Mouse (Mus musculus) frontal cortex, postnatal 36 days (tissue): ENCODE measurements around the gene Nhlrc4.

Source experiments
- DNase-seq, 2 experiments: peaks; one replicate each; pipeline ENCODE4 v3.0.0; 2022; ENCODE audit warnings: low spot score in 2 of 2

Gene Nhlrc4

DNA sequence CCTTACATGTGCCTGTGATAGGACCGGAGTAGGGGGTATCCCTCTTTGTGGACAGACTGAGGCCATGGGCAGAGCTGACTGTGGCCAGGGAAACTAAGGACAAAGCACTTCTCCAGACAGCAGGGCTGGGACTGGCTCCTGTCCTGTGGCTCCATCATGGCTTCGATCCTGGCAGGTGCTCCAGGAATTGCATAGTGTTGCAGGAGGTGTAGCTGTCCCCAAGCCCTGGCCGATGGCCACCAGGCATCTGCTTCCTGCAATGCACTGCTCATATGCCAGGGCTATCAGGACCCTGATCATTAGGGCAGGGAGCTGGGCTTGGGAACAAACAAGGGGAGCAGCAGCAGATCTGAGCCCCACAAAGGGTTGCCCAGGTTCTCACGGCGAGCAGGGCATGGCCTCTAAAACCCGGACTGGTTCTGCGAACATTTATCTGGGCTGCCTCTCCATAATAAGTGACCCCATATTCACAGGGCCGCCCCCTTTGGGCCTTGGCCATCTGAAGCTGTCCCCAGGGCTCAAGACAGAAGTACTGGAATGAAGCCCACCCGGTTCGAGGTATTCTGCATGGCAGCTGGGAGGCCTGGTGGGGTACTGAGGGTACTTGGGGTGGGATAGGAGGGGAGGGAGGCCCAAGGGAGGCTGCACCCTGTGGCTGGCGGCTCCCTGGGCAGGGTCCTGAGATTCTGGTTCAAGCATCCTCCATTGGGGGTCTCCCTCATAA, 14.2 kb upstream of the Nhlrc4 start:
- no peak for DNase-seq

GRCm38 (mm10) chr17:25957586-25958051, 12.9 kb upstream of the Nhlrc4 start:
- no peak for DNase-seq

- no peak for DNase-seq
Measured at GRCm38 (mm10) chr17:25956631-25957030, 11.9 kb upstream of the Nhlrc4 start.

- no peak for DNase-seq
Measured at GRCm38 (mm10) chr17:25956201-25956600, 11.4 kb upstream of the Nhlrc4 start.

DNA sequence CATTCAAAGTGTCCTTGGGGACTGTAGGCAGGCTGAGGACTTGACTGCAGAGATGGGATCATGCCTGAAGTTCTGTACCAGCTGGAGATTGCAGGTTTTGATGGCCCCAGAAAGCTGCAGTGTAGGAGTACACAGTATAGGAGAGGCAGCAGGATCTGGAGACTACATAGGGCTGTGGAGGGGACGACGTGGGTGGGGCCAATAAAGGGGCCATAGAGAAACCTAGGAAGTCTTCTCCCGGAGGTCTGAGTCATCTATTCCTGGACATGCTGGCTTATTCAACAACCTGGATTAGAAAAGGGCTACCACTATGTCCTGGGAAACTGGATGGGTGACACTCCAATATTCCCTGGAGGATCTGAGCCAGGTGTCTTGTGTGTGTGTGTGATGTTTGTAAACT, 11.0 kb upstream of the Nhlrc4 start:
- DNase-seq: no peak

- DNase-seq: no peak
Measured at GRCm38 (mm10) chr17:25954671-25955070, 9.9 kb upstream of the Nhlrc4 start.

- DNase-seq: no peak
Measured at GRCm38 (mm10) chr17:25953161-25953560, 8.4 kb upstream of the Nhlrc4 start.

- DNase-seq: no peak
Measured at GRCm38 (mm10) chr17:25951803-25952623, 7.3 kb upstream of the Nhlrc4 start, which contains the start of gene A930017K11Rik. A930017K11Rik (minus strand) TSS chr17:25952565.

GRCm38 (mm10) chr17:25951225-25951802, 6.6 kb upstream of the Nhlrc4 start:
- DNase-seq: no peak

- DNase-seq: no peak
Measured at GRCm38 (mm10) chr17:25950706-25951105, 5.9 kb upstream of the Nhlrc4 start.

DNA sequence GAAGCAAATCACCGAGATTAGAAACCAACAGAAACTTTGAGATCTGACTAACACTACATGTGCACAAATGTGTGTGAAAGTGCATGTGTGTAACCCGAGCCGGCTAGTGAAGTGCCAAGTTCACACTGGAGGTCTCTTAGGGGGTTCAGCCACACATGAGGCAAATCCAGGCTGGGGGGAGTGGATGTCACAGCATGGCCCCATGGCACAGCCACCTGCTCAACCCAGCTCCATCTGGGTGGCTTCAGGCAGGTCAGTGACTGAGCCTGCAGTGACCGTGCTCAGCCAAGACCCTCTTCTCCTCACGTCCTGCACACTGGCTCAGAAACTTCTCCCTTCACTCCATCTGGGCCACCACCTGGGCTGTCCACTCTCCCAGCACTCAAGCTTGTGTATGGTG, 5.2 kb upstream of the Nhlrc4 start:
- no peak for DNase-seq

GRCm38 (mm10) chr17:25948051-25948450, 3.3 kb upstream of the Nhlrc4 start:
- DNase-seq: no peak

DNA sequence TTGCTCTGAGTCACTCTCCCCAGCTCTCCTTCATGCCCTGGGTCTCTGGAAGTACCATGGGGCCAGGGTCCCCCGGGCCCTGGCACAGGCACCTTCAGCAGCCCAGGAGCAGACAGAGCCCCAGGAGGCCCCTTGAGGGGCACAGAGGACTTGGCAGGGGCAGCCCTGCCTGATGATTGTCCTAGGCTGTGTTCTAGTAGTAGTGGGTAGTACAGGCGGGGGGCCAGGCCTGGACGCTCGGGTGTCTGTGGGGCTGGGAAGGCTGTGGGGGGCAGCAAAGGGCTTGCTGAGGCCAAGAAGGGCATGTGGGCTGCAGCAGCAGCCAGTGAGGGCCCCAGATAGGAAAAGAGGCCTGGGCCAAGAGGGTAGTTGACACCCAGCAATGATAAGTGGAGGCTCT, 2.8 kb upstream of the Nhlrc4 start:
- no peak for DNase-seq

DNA sequence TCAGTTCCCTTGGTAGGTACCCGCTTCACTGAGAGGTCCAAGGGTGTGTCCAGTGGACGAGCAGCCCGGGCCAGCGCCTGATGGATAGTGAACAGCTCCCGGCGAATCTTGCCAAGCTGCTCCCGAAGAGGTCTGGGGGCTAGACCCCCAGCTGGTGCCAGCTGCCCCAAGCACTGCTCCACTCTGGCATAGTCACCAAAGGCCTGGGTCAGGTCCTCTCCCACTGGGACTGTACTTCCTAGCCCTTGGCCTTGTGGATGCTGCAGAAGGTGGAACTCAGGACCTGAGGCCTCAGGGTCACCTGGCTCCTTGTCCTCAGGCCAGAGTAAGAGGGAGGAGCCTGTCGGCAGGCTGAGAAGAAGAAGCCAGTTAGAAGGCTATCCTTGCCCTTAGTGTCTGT, 2.1 kb upstream of the Nhlrc4 start:
- no peak for DNase-seq

- no peak for DNase-seq
Measured at GRCm38 (mm10) chr17:25946349-25946748, 1.6 kb upstream of the Nhlrc4 start.

- DNase-seq: no peak
Measured at GRCm38 (mm10) chr17:25945517-25946155, 875 bp upstream of the Nhlrc4 start.

DNA sequence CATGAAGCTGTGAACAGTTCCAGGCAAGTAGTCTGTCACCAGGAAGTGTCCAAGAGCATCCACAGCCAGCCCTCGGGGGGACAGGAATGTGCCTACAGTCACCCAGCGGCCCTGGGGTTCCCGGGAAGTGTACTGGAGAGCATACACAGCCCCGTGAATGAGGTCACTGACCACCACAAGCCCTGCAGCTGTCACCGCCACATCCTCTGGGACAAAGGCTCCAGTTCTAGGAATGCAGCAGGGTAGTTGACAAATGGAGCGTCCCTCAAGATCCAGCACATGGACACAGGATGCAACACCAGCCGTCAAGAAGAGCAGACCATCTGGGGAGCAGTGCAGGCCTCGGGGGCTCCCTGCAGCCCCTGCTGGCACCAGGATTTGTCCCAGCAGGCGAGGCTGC, 992 bp downstream of the Nhlrc4 start:
- DNase-seq: no peak

GRCm38 (mm10) chr17:25943221-25943620, 1.5 kb downstream of the Nhlrc4 start:
- DNase-seq: no peak

DNA sequence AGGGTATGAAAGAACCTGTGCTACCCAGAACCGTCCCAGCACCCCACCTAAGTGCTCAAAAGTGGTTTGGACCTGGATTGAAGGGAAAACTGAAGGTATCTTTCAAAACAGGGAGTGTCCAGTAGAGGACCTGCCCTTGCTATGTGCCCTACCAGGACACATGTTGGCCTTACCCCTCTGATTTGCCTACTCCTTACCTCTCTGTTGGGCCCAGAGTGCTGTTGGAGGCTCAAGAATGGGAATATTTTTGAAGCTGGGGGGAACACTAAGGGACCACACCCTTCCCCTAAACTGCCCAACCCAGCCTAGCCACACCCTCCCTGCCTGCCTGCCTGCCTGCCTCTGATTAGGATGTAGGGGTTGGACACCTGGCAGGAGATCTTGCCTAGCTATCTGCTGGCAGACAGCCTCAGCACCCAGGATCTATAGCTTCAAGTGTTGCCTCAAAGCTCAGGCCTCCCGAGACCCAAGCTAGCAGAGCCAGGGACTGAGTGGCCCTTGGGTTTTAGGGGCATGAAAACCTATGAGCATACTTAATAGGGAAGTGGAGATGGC, 2.1 kb downstream of the Nhlrc4 start:
- DNase-seq: no peak

DNA sequence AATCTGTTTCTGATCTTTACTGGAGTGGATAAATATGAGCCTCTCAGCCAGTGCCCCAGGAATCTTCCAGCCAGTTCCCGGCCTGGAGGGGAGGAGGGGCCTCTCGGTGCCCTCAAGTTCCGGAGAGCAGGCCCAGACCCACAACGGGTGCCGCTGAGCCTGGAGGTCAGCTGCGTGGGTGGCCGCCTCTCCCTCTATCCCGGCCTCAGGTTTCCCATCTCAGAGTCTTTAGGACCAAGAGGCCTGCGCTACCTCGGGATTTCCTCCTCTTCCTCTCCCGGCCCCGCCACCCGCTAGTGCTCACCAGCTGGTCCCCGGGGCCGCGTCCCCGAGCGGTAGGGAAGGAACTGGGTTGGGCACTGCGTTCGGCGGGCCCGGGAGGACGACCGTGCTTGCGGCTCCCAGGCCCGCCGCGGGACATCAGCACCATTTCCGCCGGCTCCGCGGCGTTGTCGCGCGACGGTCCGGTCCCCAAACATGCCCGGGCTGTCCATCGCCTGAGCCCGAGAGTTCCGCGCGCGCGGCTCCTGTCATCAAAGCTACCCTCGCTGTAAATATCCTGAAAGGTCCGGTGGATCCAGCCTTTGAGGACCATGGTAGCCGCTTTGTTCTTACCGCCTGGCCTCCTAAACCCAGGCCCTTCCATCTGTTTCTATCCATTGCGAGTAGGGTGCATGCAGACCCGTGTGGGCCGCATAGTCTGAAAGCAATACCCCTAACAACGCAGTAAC, 3.1 kb downstream of the Nhlrc4 start:
- peak; percentile 71 to 75 for DNase-seq

DNA sequence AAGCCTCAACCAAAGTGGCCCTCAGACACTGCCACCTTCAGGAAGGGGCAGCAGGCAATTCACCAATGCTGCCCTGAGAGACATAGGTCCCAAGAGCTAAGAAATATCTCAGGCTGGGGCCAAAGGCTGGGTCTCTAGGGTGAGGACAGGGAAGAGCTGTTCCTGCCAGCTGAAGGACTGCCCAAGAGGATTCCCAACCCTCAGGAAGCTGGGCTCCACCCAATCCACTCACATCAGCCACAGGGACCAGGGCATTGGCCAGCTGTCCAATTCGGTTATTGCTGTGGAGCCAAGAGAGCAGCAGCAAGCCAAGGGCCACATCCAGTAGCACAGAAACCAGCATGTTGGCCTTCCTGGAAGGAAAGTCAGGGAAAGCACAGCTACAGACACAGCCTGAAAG, 10.2 kb downstream of the Nhlrc4 start:
- no peak for DNase-seq
